Mouse (Mus musculus) layer of hippocampus, adult 6 months (tissue): ENCODE results near the gene Nt5e. TPM values are rescaled to one million over a fixed set of nuclear protein-coding genes. Genes with fewer than 3 reads are reported as not detected.

Experiments used
- long read RNA-seq, 2 experiments: library from polyadenylated mRNA; unstranded; transcript quantifications; one replicate each; pipeline ENCODE4 v2.0.0; 2019 to 2020
- polyA plus RNA-seq: library from polyadenylated mRNA; unstranded; fragments of <200 nt; fragmentation: Nextera tagmentation; gene quantifications from 2 replicates; pipeline ENCODE4 v1.2.3, GENCODE M21; 2021

Nt5e gene
- polyA plus RNA-seq, result 0.95 and 1.1 TPM in 2 replicates
- long read RNA-seq, experiment 1, transcript Nt5e-201 (9 exons, 3,995 nt), result major isoform, 5 of 5 reads
- long read RNA-seq, experiment 1, partial matches to known transcripts, result 0 of 5 reads
- long read RNA-seq, experiment 1, other reads (novel, unspliced or antisense), result 0 of 5 reads
- long read RNA-seq, experiment 2, transcript Nt5e-201 (9 exons, 3,995 nt), result major isoform, 12 of 13 reads
- long read RNA-seq, experiment 2, partial matches to known transcripts, result 0 of 13 reads
- long read RNA-seq, experiment 2, other reads (novel, unspliced or antisense), result 1 of 13 reads

GRCm38 (mm10) chr9:88326930-88327901 lies at the start of gene Nt5e:
TSS of gene Nt5e (plus strand) at chr9:88327197.

Other genes starting within 250 kb of the Nt5e start
- gene Snx14, start 111.8 kb downstream of the Nt5e start, polyA plus RNA-seq, result 21.2 and 21.4 TPM in 2 replicates
- gene Gm20537, start 129.4 kb downstream of the Nt5e start, polyA plus RNA-seq, result not detected in 2 replicates
- gene Syncrip, start 155.4 kb downstream of the Nt5e start, polyA plus RNA-seq, result 13.2 and 18.4 TPM in 2 replicates
- 6.5 and 7.4 TPM in 2 replicates for gene Zfp949, start 220.8 kb downstream of the Nt5e start, polyA plus RNA-seq